Mouse (Mus musculus): ENCODE data around the gene D430042O09Rik. TPM values are rescaled to one million over a fixed set of nuclear protein-coding genes. Genes with fewer than 3 reads are reported as not detected.
"Not testable (repeated sequence)": the region's sequence is repeated elsewhere in the genome, so short reads cannot be mapped to it uniquely, and the experiment has no call there.

Gene D430042O09Rik
- polyA plus RNA-seq, 1 experiment from 2014 or later = 6.2 TPM

DNA sequence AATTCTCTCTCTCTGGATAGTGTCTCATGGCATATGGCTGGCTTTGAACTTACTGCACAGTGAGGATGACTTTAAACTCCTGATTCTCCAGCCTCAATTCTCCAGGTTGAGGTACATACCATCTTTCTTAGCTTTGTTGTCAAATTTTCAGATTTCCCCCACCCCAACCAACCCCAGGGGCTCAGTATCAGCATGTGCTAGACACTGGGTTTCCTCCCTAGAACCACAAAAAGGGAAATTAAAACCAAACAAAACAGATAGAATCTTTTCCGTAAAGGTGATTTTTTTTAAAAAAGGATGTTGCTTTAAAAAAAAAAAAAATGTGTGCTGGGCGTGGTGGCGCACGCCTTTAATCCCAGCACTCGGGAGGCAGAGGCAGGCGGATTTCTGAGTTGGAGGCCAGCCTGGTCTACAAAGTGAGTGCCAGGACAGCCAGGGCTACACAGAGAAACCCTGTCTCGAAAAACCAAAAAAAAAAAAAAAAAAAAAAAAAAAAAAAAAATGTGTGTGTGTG lies 5.9 kb downstream of the D430042O09Rik start:
- H3K4me3 ChIP-seq; H3K27ac ChIP-seq; H3K27me3 ChIP-seq; ATAC-seq (replicated peaks; ENCODE audit: insufficient number of reproducible peaks, insufficient read depth, low FRiP score, low read depth); H3K4me2 ChIP-seq; H3K36me3 ChIP-seq; H3K9me3 ChIP-seq (replicated peaks); H3K9ac ChIP-seq: not testable (repeated sequence)
- 79% methylated on average over 7 of the region's 7 CpGs for WGBS
- H3K4me1 ChIP-seq (replicated peaks) = peaks cover 49% of the 10 kb centered on the region

DNA sequence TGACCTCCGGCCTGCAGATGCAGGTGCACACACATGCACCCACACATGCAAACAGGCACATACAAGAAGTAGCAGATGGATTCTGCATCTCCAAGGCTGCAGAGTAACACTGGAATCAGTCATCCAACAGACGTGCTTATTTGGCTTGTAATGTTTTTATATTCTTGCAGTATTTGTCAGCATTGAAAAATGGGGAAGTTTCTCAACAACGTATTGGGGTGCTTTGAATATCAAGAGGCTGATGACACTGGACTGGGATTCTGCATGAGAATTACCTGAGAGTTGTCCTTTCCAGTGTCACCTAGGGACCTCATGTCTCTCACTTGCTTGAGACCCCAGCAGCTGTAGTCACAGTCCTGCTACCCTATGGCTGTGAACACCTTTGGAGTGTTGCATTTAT lies 7.1 kb downstream of the D430042O09Rik start:
- no peak overlapping the region for H3K9ac ChIP-seq
- H3K4me2 ChIP-seq = no peak overlapping the region
- H3K4me1 ChIP-seq (replicated peaks) = peaks cover 54% of the 10 kb centered on the region
- H3K27ac ChIP-seq = peak overlapping the region; percentile 57
- 68% methylated on average over 3 of the region's 3 CpGs for WGBS
- H3K27me3 ChIP-seq = no peaks in the 10 kb centered on the region
- H3K9me3 ChIP-seq (replicated peaks) = no peaks in the 10 kb centered on the region
- ATAC-seq (replicated peaks; ENCODE audit: insufficient number of reproducible peaks, insufficient read depth, low FRiP score, low read depth) = no peak
- no peaks in the 10 kb centered on the region; the same call in 1 of the 2 replicates for H3K36me3 ChIP-seq
- H3K4me3 ChIP-seq = no peak overlapping the region

- H3K4me1 ChIP-seq (replicated peaks) = peaks cover 68% of the 10 kb centered on the region
- H3K9ac ChIP-seq = no peak overlapping the region
- H3K4me3 ChIP-seq = no peak overlapping the region
- no peaks in the 10 kb centered on the region for H3K9me3 ChIP-seq (replicated peaks)
- H3K36me3 ChIP-seq = no peaks in the 10 kb centered on the region
- WGBS = 12% methylated on average over 2 of the region's 2 CpGs
- no peaks in the 10 kb centered on the region for H3K27me3 ChIP-seq
- ATAC-seq (replicated peaks; ENCODE audit: insufficient number of reproducible peaks, insufficient read depth, low FRiP score, low read depth) = peak; percentile 52
- H3K4me2 ChIP-seq = no peak overlapping the region
- peak overlapping the region; percentile 76 for H3K27ac ChIP-seq
These were observed 9.0 kb downstream of the D430042O09Rik start for GRCm38 (mm10) chr7:125716724-125717123.

DNA sequence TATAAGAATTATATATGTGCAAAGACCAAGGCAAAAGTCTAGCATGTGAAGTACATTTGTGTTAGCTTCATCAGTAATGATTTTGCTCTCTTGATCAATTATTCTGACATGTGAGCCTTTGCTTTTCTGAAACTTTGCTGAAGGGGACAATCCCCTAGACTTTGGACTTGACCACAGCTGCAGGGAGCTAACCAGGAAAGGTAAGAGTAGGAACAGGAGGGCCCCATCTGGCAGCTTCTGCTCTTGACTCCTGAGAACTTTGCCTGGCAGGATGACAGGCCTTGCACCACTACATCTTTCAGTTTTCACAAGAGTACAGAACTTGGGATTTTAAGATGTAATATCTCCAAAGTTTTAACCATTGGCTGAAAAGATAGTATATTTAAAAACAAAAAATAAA lies 9.9 kb downstream of the D430042O09Rik start:
- Histone ChIP-seq H3K4me1 (replicated peaks) (peaks cover 68% of the 10 kb centered on the region), H3K27me3 (no peaks in the 10 kb centered on the region), H3K27ac (peak overlapping the region; percentile 76), H3K4me2 (no peak overlapping the region), H3K4me3 (no peak overlapping the region), H3K36me3 (no peaks in the 10 kb centered on the region), H3K9ac (no peak overlapping the region), H3K9me3 (replicated peaks) (no peaks in the 10 kb centered on the region)
- no peak for ATAC-seq (replicated peaks; ENCODE audit: insufficient number of reproducible peaks, insufficient read depth, low FRiP score, low read depth)

DNA sequence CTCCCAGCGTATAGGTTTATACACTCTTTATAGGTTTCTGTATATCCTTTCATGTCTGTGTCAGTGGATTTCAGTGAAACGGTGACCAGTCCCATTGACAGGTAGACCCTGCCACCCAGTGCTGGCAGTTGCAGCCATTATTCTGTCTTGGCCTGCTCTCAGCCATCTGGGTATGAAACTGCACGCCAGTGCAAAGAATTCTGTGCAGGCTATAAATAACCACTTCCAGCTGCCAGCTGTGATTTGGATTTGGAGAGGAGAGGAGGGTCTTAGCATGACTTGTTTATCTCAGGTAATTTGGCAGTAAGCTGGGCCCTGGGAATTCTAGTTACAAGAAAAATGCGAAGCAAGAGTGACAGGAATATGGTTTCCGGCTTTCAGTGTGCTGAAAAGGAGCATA lies 12.7 kb downstream of the D430042O09Rik start:
- H3K4me1 ChIP-seq (replicated peaks) = peaks cover 59% of the 10 kb centered on the region

GRCm38 (mm10) chr7:125721033-125721432 lies 13.3 kb downstream of the D430042O09Rik start:
- no peaks in the 10 kb centered on the region for H3K36me3 ChIP-seq
- H3K9ac ChIP-seq = no peak overlapping the region
- no peak overlapping the region for H3K4me3 ChIP-seq
- H3K27me3 ChIP-seq = no peaks in the 10 kb centered on the region
- 63% methylated on average over 4 of the region's 4 CpGs for WGBS
- no peak for ATAC-seq (replicated peaks; ENCODE audit: insufficient number of reproducible peaks, insufficient read depth, low FRiP score, low read depth)
- H3K9me3 ChIP-seq (replicated peaks) = no peaks in the 10 kb centered on the region
- no peak overlapping the region for H3K4me2 ChIP-seq
- H3K27ac ChIP-seq = peak overlapping the region; percentile 89
- H3K4me1 ChIP-seq (replicated peaks) = peaks cover 54% of the 10 kb centered on the region

More for the DNA sequence above, 12.7 kb downstream of the D430042O09Rik start:
- peak overlapping the region; percentile 89 for H3K27ac ChIP-seq
- no peak overlapping the region for H3K4me3 ChIP-seq
- H3K27me3 ChIP-seq = no peaks in the 10 kb centered on the region
- no peak overlapping the region for H3K9ac ChIP-seq
- no peaks in the 10 kb centered on the region for H3K36me3 ChIP-seq
- 0 out of 2 replicates have a peak overlapping the region, but pooled peaks have one; percentile 14 for H3K4me2 ChIP-seq
- no peaks in the 10 kb centered on the region for H3K9me3 ChIP-seq (replicated peaks)
- ATAC-seq (replicated peaks; ENCODE audit: insufficient number of reproducible peaks, insufficient read depth, low FRiP score, low read depth) = peak; percentile 69
- WGBS = 27% methylated on average over 5 of the region's 5 CpGs

DNA sequence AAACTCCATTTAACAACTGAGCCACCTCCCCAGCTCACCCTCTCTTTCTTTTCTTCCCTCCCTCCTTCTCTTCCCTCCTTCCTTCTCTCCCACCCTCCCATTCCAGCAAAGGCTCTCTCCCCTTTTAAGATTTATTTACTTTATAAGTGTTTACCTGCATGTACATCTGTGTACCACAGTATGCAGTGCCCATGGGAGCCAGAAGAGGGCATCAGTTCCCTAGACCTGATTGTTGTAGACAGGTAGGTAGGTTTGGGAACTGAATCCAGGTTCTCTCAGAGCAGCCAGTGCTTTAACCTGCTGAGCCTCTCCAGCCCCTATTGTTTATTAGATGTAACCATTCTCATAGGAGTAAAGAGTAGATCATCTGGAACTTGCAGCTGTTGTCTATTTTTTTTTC lies 14.4 kb downstream of the D430042O09Rik start:
- no peak overlapping the region for H3K4me2 ChIP-seq
- H3K9ac ChIP-seq = no peak overlapping the region
- H3K27ac ChIP-seq = no peak overlapping the region
- no peaks in the 10 kb centered on the region for H3K27me3 ChIP-seq
- H3K4me3 ChIP-seq = no peak overlapping the region
- H3K4me1 ChIP-seq (replicated peaks) = peaks cover 43% of the 10 kb centered on the region
- no peaks in the 10 kb centered on the region for H3K9me3 ChIP-seq (replicated peaks)
- ATAC-seq (replicated peaks; ENCODE audit: insufficient number of reproducible peaks, insufficient read depth, low FRiP score, low read depth) = no peak
- no peaks in the 10 kb centered on the region for H3K36me3 ChIP-seq

GRCm38 (mm10) chr7:125723189-125723972 lies 15.7 kb downstream of the D430042O09Rik start:
- Histone ChIP-seq H3K36me3 (no peaks in the 10 kb centered on the region), H3K9me3 (replicated peaks) (no peaks in the 10 kb centered on the region), H3K4me2 (no peak overlapping the region), H3K27ac (0 out of 2 replicates have a peak overlapping the region, but pooled peaks have one; percentile 4), H3K9ac (no peak overlapping the region), H3K4me1 (replicated peaks) (peaks cover 33% of the 10 kb centered on the region), H3K27me3 (no peaks in the 10 kb centered on the region), H3K4me3 (no peak overlapping the region)
- no peak for ATAC-seq (replicated peaks; ENCODE audit: insufficient number of reproducible peaks, insufficient read depth, low FRiP score, low read depth)
- 45% methylated on average over 5 of the region's 5 CpGs for WGBS

GRCm38 (mm10) chr7:125731679-125732078 lies 24.0 kb downstream of the D430042O09Rik start:
- ATAC-seq (replicated peaks; ENCODE audit: insufficient number of reproducible peaks, insufficient read depth, low FRiP score, low read depth) = no peak
- Histone ChIP-seq H3K4me3 (no peak overlapping the region), H3K9ac (no peak overlapping the region), H3K4me2 (no peak overlapping the region), H3K27ac (no peak overlapping the region), H3K27me3 (no peaks in the 10 kb centered on the region), H3K36me3 (no peaks in the 10 kb centered on the region), H3K9me3 (replicated peaks) (no peaks in the 10 kb centered on the region), H3K4me1 (replicated peaks) (peaks cover 11% of the 10 kb centered on the region)

DNA sequence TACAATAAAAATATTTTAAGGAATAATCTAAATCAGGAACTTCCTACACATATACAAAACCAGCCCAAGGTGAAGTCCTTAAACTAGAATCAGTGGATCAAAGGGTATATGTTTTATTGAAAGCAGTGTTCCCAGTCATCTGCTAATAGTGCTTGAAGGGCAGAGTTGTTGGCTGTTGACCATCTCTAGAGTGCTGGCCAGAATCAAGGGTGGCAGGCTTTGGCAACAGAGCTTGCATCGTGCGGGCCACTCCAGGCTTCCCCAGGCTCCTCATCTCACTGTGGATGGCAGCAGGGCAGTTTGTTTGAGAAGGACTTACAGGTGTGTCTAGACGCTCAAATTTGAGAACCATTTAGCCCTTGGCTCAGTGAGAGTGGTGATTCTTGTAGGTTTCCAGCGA lies 26.1 kb downstream of the D430042O09Rik start:
- Histone ChIP-seq H3K4me1 (replicated peaks) (peaks cover 11% of the 10 kb centered on the region), H3K36me3 (no peaks in the 10 kb centered on the region), H3K9me3 (replicated peaks) (no peaks in the 10 kb centered on the region), H3K4me3 (no peak overlapping the region), H3K4me2 (no peak overlapping the region), H3K27me3 (no peaks in the 10 kb centered on the region), H3K9ac (no peak overlapping the region), H3K27ac (no peak overlapping the region)
- ATAC-seq (replicated peaks; ENCODE audit: insufficient number of reproducible peaks, insufficient read depth, low FRiP score, low read depth) = no peak
- WGBS = 91% methylated on average over 4 of the region's 4 CpGs

- H3K36me3 ChIP-seq = no peaks in the 10 kb centered on the region
- H3K9me3 ChIP-seq (replicated peaks) = no peaks in the 10 kb centered on the region
- no peak overlapping the region for H3K9ac ChIP-seq
These were observed 28.8 kb downstream of the D430042O09Rik start for GRCm38 (mm10) chr7:125736366-125737015.

More at GRCm38 (mm10) chr7:125736366-125737015, 28.8 kb downstream of the D430042O09Rik start:
- Histone ChIP-seq H3K27ac (no peak overlapping the region), H3K27me3 (no peaks in the 10 kb centered on the region), H3K4me3 (no peak overlapping the region), H3K4me2 (no peak overlapping the region), H3K4me1 (replicated peaks) (peaks cover 10% of the 10 kb centered on the region)
- ATAC-seq (replicated peaks; ENCODE audit: insufficient number of reproducible peaks, insufficient read depth, low FRiP score, low read depth) = no peak
- WGBS = 79% methylated on average over 4 of the region's 4 CpGs
